In genomic region chr12:32123559-32123958, GRCm38 (mm10) we compare ENCODE assay signal across 8 mouse cellular contexts.
A peak's percentile ranks its signal among the peaks of the same experiment; 100 is the strongest.
DNase-seq lines count a peak whose midpoint lies in the region; ATAC-seq lines count a peak whose summit lies in the region.

No protein-coding gene starts in this region.

- H3K9ac ChIP-seq in forebrain, embryonic 11.5 days (ENCODE audit: low read length), result no peak overlapping the region
- peak overlapping the region; percentile 78 for H3K9ac ChIP-seq in liver, embryonic 15.5 days

- WGBS in forebrain, embryonic 10.5 days, result 91% methylated on average over 5 of the region's 5 CpGs
- 90% methylated on average over 5 of the region's 5 CpGs for WGBS in forebrain, embryonic 11.5 days
- WGBS in liver, embryonic 15.5 days (ENCODE audit: insufficient replicate concordance), result 12% methylated on average over 5 of the region's 5 CpGs

- peaks cover 8% of the 10 kb centered on the region for H3K4me1 ChIP-seq in forebrain, embryonic 10.5 days
- H3K4me1 ChIP-seq in forebrain, embryonic 11.5 days (replicated peaks; ENCODE audit: control insufficient read depth, insufficient read depth, low read length), result no peaks in the 10 kb centered on the region; the same call in 1 of the 2 replicates
- peaks cover 48% of the 10 kb centered on the region for H3K4me1 ChIP-seq in liver, embryonic 15.5 days (replicated peaks)

- H3K27me3 ChIP-seq in forebrain, embryonic 10.5 days (ENCODE audit: poor library complexity, severe bottlenecking), result no peaks in the 10 kb centered on the region
- no peaks in the 10 kb centered on the region for H3K27me3 ChIP-seq in forebrain, embryonic 11.5 days (ENCODE audit: control insufficient read depth, insufficient read depth, low read length)
- no peaks in the 10 kb centered on the region for H3K27me3 ChIP-seq in liver, embryonic 15.5 days

- peak overlapping the region; percentile 51; the same call in 1 of the 2 replicates for H3K27ac ChIP-seq in forebrain, embryonic 10.5 days
- H3K27ac ChIP-seq in forebrain, embryonic 11.5 days (ENCODE audit: low read depth, low read length), result no peak overlapping the region
- H3K27ac ChIP-seq in liver, embryonic 15.5 days (replicated peaks), result peak overlapping the region; percentile 98

- DNase-seq in forebrain, embryonic 10.5 days (ENCODE audit: extremely low spot score, low spot score), result no peak
- no peak for DNase-seq in forebrain, embryonic 11.5 days (ENCODE audit: low spot score)
- peak; percentile 87 for DNase-seq in adrenal gland, adult 8-10 months
- peak; percentile 44 for DNase-seq in heart, adult 8-10 months (ENCODE audit: low spot score)
- DNase-seq in left cerebral cortex, adult 18-20 months (ENCODE audit: low spot score in 2 of 2), result no peak
- DNase-seq in gastrocnemius, postnatal 25 days, result no peak
- no peak for DNase-seq in left cerebral cortex, adult 9 months (ENCODE audit: low spot score in 2 of 2)

- H3K4me3 ChIP-seq in forebrain, embryonic 10.5 days, result no peak overlapping the region
- H3K4me3 ChIP-seq in forebrain, embryonic 11.5 days (ENCODE audit: low read depth, low read length), result no peak overlapping the region
- H3K4me3 ChIP-seq in liver, embryonic 15.5 days (replicated peaks), result peak overlapping the region; percentile 64

- H3K36me3 ChIP-seq in forebrain, embryonic 10.5 days (replicated peaks), result no peaks in the 10 kb centered on the region
- no peaks in the 10 kb centered on the region for H3K36me3 ChIP-seq in forebrain, embryonic 11.5 days (ENCODE audit: control insufficient read depth, insufficient read depth, low read length)
- H3K36me3 ChIP-seq in liver, embryonic 15.5 days (replicated peaks), result no peaks in the 10 kb centered on the region

- H3K9me3 ChIP-seq in forebrain, embryonic 10.5 days, result no peaks in the 10 kb centered on the region
- H3K9me3 ChIP-seq in forebrain, embryonic 11.5 days (ENCODE audit: control insufficient read depth, low read length), result no peaks in the 10 kb centered on the region
- H3K9me3 ChIP-seq in liver, embryonic 15.5 days (replicated peaks), result no peaks in the 10 kb centered on the region

- ATAC-seq in forebrain, embryonic 11.5 days (replicated peaks; ENCODE audit: low FRiP score), result no peak
- peak; percentile 87 for ATAC-seq in liver, embryonic 15.5 days (ENCODE audit: insufficient read depth)

- no peak overlapping the region for H3K4me2 ChIP-seq in forebrain, embryonic 11.5 days (ENCODE audit: low read depth, low read length, severe bottlenecking)
- H3K4me2 ChIP-seq in liver, embryonic 15.5 days, result peak overlapping the region; percentile 65

Comparison
In these comparisons a context has a peak if more than half of its experiments do, and no peak if none do; other contexts are left out.
1. DNase-seq: peak in adrenal gland, adult 8-10 months (single experiment) and heart, adult 8-10 months (single experiment); none in forebrain, embryonic 10.5 days (single experiment), forebrain, embryonic 11.5 days (single experiment), left cerebral cortex, adult 18-20 months (0 of 2), gastrocnemius, postnatal 25 days (single experiment) and left cerebral cortex, adult 9 months (0 of 2).